Mouse (Mus musculus) testis, adult 2 months (tissue): Measurements from ENCODE around the gene Grm3. TPM values are rescaled to one million over a fixed set of nuclear protein-coding genes. Genes with fewer than 3 reads are reported as not detected.

ENCODE experiments used
- H3K27ac ChIP-seq: fragments of 200-500 bp; 2 replicates; pipeline ENCODE4 v1.5.1; 2012; ENCODE audit warnings: low read depth, low read length; ENCODE audit not compliant: control insufficient read depth, insufficient read depth
- H3K27me3 ChIP-seq: fragments of 200-500 bp; 2 replicates; pipeline ENCODE4 v1.6.1; 2012; ENCODE audit warnings: mild to moderate bottlenecking, low read length, moderate library complexity; ENCODE audit not compliant: control insufficient read depth, insufficient read depth
- H3K36me3 ChIP-seq: fragments of 200-500 bp; 2 replicates; pipeline ENCODE4 v1.6.1; 2012; ENCODE audit warnings: mild to moderate bottlenecking, low read length; ENCODE audit not compliant: control insufficient read depth, insufficient read depth
- H3K4me1 ChIP-seq: fragments of 200-500 bp; 2 replicates; pipeline ENCODE4 v1.6.1; 2012; ENCODE audit warnings: low read length; ENCODE audit not compliant: control insufficient read depth, insufficient read depth
- H3K4me3 ChIP-seq: fragments of 200-500 bp; 2 replicates; pipeline ENCODE4 v1.5.1; 2012; ENCODE audit warnings: low read depth, mild to moderate bottlenecking, low read length, moderate library complexity, mixed read lengths; ENCODE audit not compliant: control insufficient read depth
- CTCF ChIP-seq: fragments of 200-500 bp; IDR thresholded peaks from 2 replicates; pipeline ENCODE4 v1.5.1; 2012; ENCODE audit warnings: low read depth, mild to moderate bottlenecking, inconsistent platforms, low read length, moderate library complexity; ENCODE audit not compliant: control insufficient read depth, insufficient read depth, insufficient replicate concordance
- POLR2A ChIP-seq: fragments of 200-500 bp; IDR thresholded peaks from 2 replicates; pipeline ENCODE4 v1.6.1; 2012; ENCODE audit warnings: low read depth, mild to moderate bottlenecking, inconsistent platforms, low read length, moderate library complexity; ENCODE audit not compliant: control insufficient read depth
- polyA plus RNA-seq: library from polyadenylated mRNA; depleted of rRNA; stranded (reverse); fragments of >200 nt; gene quantifications from 2 replicates; pipeline ENCODE4 v1.2.3, GENCODE M21; 2012; rRNA removed

The Grm3 gene
- polyA plus RNA-seq = 0.28 and 0.31 TPM in 2 replicates

- Histone ChIP-seq H3K4me1 (peaks cover 14% of the 10 kb centered on the region), H3K27ac (no peak within 1 kb of the TSS), H3K27me3 (no peaks in the 10 kb centered on the region), H3K4me3 (peak within 1 kb of the TSS; percentile 16), H3K36me3 (no peaks in the 10 kb centered on the region)
- TF ChIP-seq CTCF = no peak
- TF ChIP-seq POLR2A = no peak
Measured at GRCm38 (mm10) chr5:9724956-9725600, at the start of gene Grm3. Gene Grm3, minus strand, starts transcription at chr5:9725170.

GRCm38 (mm10) chr5:9755751-9756150, 30.8 kb upstream of the Grm3 start:
- no peak for TF ChIP-seq POLR2A
- TF ChIP-seq CTCF = no peak
- Histone ChIP-seq H3K4me1 (no peaks in the 10 kb centered on the region), H3K36me3 (no peaks in the 10 kb centered on the region), H3K27me3 (no peaks in the 10 kb centered on the region), H3K27ac (no peak overlapping the region), H3K4me3 (no peak overlapping the region)

- no peaks in the 10 kb centered on the region for H3K36me3 ChIP-seq
- TF ChIP-seq CTCF (no peak), POLR2A (no peak)
- H3K27me3 ChIP-seq = no peaks in the 10 kb centered on the region
- H3K4me1 ChIP-seq = no peaks in the 10 kb centered on the region
- H3K4me3 ChIP-seq = no peak overlapping the region
- no peak overlapping the region for H3K27ac ChIP-seq
Measured at GRCm38 (mm10) chr5:9748184-9748583, 23.2 kb upstream of the Grm3 start.

GRCm38 (mm10) chr5:9744120-9744519, 19.1 kb upstream of the Grm3 start:
- H3K27ac ChIP-seq = no peak overlapping the region
- no peaks in the 10 kb centered on the region for H3K27me3 ChIP-seq
- H3K36me3 ChIP-seq = no peaks in the 10 kb centered on the region
- H3K4me3 ChIP-seq = no peak overlapping the region
- no peaks in the 10 kb centered on the region for H3K4me1 ChIP-seq
- TF ChIP-seq POLR2A (no peak), CTCF (no peak)

DNA sequence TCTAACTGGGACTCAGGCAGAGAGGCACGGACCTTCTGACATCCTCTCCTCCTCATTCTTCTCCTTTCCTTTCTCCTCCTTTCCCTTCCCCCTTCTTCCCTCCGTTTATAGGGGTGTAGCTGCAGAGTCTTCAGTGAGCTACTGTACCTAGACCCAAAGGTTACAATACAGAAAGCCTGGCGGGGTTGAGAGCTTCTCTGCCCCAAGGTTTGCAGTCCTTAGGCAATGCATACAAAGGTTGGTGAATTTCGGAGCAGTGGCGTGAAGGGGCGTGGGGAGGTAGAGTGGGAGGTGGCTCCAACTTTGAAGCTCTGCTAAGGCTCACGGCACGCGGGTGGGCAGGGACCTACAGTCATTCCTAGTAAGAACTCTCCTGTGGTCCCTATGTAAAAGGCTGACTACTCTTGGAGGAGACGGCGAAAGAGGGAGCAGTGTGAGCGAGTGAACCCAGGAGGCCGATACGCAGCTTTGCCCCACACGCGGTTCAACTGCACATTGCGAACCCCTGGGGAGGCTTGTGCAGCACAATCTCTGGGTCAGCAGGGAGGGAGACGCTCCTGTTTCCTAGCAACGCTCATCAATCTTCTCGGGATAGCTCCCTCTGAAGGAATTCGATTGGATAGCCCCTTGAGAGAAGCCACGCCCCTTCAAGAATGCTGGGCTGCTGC, 765 bp upstream of the Grm3 start:
- Histone ChIP-seq H3K4me3 (peak overlapping the region; percentile 12), H3K27ac (no peak overlapping the region), H3K27me3 (no peaks in the 10 kb centered on the region), H3K4me1 (peaks cover 14% of the 10 kb centered on the region), H3K36me3 (no peaks in the 10 kb centered on the region)
- no peak for TF ChIP-seq POLR2A
- TF ChIP-seq CTCF = no peak

DNA sequence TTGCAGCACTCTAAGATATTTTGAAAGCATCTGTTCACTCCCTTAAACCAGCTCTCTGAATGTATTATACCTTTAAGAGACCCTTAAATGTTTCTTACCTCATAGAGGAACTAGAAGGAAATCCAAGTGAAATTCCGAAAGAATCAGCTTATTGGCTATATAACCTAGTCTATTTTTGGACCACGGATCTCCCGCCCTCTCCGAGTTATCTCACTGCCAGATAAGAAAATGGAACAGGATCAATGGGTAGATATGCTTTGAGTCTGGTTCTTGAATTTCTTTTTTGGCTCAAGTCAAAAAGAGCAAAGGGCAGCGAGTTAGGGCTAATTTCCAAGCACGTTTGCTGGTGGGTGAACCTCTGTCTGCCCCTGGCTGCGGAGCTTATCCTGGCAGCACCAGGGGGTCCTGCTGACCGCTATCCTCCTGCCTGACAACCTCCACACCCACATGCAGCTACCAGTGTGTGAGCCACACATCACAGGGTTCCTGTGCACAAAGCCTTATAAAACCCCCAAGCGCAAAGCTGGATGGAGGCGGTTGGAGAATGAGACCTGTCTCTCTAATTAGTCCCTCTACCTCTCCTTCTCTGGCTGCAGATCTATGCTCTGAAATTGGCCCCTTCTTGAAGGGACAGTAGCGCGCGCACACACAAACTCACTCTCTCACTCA, 549 bp downstream of the Grm3 start:
- Histone ChIP-seq H3K36me3 (no peaks in the 10 kb centered on the region), H3K4me3 (no peak overlapping the region; the same call in 1 of the 2 replicates), H3K27ac (no peak overlapping the region), H3K4me1 (peaks cover 14% of the 10 kb centered on the region), H3K27me3 (no peaks in the 10 kb centered on the region)
- TF ChIP-seq POLR2A (no peak), CTCF (no peak)

- Histone ChIP-seq H3K4me1 (peaks cover 14% of the 10 kb centered on the region), H3K27ac (no peak overlapping the region), H3K27me3 (no peaks in the 10 kb centered on the region), H3K36me3 (no peaks in the 10 kb centered on the region), H3K4me3 (no peak overlapping the region)
- no peak for TF ChIP-seq CTCF
Measured at GRCm38 (mm10) chr5:9721136-9721535, 3.8 kb downstream of the Grm3 start.
